Mouse (Mus musculus): ENCODE measurements at regions not wholly inside any gene's neighbourhood (a gene's known extent, or its start where the extent isn't known, plus 50 kb on each side); places are given as distances from the start of the nearest gene placed in this dataset.

GRCm38 (mm10) chr9:31971801-31972628 is 58.8 kb upstream of the Barx2 start:
- no peak for DNase-seq (ENCODE audit: low spot score)

DNA sequence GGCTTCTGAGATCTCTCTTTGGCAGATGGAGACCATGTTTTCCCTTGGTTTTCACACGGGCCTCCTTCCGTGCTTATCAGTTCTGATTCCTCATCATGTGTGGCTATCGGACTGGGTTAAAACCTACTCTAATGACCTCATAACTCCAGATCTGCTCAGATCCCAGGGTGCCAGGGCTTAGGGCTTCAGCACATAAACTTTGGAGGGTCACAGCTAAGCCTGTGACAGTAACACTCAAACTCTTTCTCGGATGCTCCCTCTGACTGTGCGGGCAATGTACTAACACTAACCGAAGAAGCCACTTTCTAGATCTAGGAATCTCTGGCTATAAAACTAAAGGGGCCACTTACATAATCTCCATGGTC is 59.3 kb upstream of the Barx2 start:
- no peak for DNase-seq (ENCODE audit: low spot score)

DNA sequence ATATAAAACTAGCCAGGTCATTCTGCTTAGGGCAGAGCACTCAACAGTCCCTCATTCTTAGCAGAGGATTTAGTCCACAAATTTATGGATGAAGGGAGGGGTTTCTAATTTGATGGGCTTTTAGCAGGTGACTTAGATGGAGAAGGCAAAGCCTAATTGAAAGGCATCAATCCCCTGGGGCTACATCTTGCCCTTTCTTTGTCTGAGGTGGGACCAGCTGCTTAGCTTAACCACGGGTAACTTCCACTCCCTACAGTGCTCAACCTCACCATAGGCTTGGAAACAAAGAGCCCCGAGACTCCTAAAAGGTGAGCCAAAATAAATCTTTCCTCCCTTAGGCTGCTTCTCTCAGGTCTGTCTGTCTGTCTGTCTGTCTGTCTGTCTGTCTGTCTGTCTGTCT is 62.9 kb upstream of the Barx2 start:
- no peak for DNase-seq (ENCODE audit: low spot score)

DNA sequence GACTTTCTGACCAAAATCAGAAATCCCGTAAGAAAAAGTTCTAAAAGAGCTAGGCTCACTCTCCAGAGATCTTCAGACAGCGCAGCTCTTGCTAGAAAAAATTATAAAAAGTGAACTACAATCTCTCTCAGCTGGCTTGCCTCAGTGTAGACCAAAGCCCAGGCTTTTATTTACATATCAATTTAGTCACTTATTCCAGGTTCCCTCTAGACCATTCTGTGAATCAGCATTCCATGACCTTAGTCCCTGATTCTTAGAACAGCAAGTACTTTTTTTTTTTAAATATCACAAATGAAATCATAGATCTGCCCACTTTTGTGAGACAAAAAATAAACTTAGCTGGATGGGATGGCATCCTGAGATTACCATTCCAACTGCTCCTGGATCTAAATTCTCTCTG is 64.8 kb upstream of the Barx2 start:
- DNase-seq (ENCODE audit: low spot score): no peak

GRCm38 (mm10) chr9:31979211-31979610 is 65.9 kb upstream of the Barx2 start:
- no peak for DNase-seq (ENCODE audit: low spot score)

- no peak for DNase-seq (ENCODE audit: low spot score)
These were observed 67.2 kb upstream of the Barx2 start for GRCm38 (mm10) chr9:31980459-31980858.

DNA sequence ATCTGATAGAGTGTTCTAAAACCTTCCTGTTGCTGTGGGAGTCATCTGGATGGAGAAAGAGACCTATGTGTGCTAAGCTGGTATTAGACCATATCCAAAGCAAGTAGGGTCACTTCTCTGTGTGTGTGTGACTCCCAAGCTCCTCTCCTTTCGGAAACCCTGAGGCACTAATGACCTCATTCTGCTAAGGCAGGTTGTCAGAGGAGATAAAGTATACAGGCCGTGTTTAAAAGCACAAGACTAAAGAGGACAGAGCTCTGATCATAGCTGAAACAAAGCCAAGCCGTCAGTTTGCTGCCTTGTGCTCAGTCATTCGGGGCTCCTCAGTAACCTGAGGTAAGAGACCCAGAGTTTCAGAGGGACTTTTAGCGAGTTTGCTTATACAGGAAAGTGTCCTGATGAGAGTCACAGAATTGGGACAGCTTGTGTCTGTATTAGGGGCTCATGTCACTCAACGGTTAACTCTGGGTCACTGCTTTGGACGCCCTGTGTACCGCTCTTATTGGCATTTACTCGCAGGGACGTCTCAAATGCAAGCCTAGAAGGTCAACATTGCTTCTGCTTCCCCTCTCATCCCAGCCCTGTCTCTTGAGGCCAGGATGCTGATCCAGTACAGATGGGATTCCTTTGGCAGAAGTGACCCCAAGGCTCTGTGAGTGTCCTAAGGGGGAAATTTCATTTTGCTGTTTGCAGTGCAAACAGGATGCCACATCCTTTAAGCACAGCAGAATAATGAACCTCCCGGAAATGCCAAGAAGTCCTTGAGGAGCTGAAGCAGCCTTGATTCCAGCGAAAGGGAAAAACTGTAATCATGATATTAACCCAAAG is 70.7 kb upstream of the Barx2 start:
- DNase-seq (ENCODE audit: low spot score): no peak

DNA sequence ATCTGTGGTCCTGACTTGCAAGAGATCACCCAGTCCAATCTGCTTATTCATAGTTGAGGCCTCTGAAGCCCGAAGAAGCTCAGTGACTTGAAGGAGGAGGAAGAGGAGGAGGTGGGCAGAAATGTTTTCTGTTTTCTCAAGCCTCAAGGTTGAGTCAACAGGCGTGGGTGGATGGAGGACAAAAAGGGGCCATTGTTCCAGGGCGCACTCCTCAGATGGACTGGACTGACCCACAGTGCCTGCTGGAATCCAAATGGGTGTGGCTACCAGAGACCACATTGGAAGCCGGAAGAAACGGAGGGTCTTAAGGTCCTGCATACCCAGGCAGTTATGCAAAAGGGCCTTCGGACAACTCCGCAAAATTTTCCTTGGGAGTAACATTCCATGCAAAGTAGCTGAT is 75.6 kb upstream of the Barx2 start:
- no peak for DNase-seq (ENCODE audit: low spot score)

- DNase-seq (ENCODE audit: low spot score): no peak
These were observed 76.5 kb upstream of the Barx2 start for GRCm38 (mm10) chr9:31989581-31990360.

DNA sequence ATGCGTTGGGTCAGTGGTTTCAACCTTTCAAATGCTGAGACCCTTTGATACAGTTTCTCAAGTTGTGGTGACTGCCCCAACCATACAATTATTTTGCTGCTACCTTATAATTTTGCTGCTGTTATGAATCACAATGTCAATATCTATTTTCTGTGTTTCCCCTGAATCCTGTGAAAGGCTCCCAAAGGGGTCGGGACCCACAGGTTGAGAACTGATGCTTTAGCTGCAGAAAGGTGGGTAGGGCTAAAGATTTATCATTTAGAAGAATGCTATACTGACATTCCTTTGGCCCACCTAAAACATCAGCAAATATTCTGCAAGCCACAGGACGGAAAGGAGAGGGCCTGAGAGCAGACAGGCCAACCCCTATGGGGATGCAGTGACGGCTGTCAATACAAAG is 77.2 kb upstream of the Barx2 start:
- DNase-seq (ENCODE audit: low spot score): no peak

GRCm38 (mm10) chr9:31993631-31994601 is 80.7 kb upstream of the Barx2 start:
- no peak for DNase-seq (ENCODE audit: low spot score)

GRCm38 (mm10) chr9:31995101-31995500 is 81.8 kb upstream of the Barx2 start:
- DNase-seq (ENCODE audit: low spot score): no peak

DNA sequence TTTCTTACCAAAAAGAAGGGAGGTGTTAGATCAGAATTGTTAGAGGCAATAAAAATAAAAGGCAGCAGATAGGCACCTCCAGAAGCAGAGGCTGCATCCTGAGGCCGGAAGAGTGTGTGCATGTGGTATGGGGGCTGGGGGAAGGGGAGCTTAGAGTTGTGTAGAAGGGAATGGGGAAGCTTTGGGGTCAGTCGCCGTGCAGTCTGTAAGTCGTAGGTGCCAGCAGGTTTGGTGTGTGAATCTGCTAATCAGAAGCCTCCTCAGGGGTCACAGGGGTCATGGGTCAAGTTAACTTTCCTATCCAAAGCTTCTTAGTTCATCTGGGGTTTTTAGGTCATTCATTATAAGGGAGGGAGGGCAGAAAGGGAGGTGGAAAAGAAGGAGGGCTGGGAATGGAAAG is 82.4 kb upstream of the Barx2 start:
- DNase-seq (ENCODE audit: low spot score): no peak

- no peak for DNase-seq (ENCODE audit: low spot score)
These were observed 83.4 kb upstream of the Barx2 start for GRCm38 (mm10) chr9:31996466-31997177.

DNA sequence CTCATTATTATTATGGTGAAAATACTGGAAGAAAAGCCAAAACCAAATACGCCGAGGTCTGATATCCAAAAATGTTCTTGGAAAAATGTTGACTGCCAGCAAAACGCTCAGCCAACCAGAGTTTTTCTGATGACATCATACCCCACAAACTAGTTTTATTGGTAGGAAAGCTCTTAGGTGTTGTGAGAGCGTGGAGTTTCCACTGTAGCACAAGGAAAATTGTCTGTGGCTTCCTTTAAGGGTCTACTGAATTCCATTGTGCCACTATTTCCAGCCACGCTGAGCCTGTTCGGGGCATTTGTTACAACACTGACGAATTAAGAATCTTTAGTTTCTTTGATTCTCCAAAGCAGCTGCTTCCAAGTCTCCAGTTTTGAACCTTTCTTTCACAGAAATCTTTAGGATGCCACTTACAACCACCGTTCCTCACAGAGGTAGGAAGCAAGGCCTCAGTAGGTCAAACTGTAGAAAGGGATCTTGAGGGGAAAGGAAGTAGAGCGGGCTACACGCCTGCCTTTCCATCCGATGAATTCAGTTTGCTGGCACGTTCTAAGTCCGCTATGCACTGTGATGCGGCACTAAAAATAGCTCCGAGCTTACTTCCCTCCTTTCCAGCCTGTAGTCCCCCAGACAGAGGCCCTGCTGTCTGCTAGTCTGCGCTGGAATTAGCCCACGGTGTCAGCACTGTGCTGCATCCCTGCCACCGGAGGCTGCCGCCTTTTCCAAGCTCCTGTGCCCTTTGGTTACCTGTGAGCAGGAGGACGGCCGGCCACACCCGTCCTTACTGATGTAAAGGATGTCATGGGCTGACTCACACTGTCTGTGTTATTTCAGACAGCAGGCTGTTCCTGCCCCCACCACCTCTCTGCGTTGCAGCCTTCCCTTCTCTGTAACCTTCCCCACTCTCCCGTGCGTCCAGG is 84.2 kb upstream of the Barx2 start:
- DNase-seq (ENCODE audit: low spot score): no peak

- DNase-seq (ENCODE audit: low spot score): no peak
These were observed 85.4 kb upstream of the Barx2 start for GRCm38 (mm10) chr9:31998488-31999280.

- no peak for DNase-seq (ENCODE audit: low spot score)
These were observed 86.5 kb upstream of the Barx2 start for GRCm38 (mm10) chr9:31999760-32000159.

GRCm38 (mm10) chr9:32002924-32003323 is 89.7 kb upstream of the Barx2 start:
- no peak for DNase-seq (ENCODE audit: low spot score)

GRCm38 (mm10) chr9:32003730-32004129 is 90.5 kb upstream of the Barx2 start:
- DNase-seq (ENCODE audit: low spot score): no peak
